8 mouse cellular contexts compared by ENCODE assay signal in genomic region chr15:79914357-79914756, GRCm38 (mm10). TPM values are rescaled to one million over a fixed set of nuclear protein-coding genes. Genes with fewer than 3 reads are reported as not detected.
DNase-seq lines count a peak whose midpoint lies in the region; ATAC-seq lines count a peak whose summit lies in the region.

No protein-coding gene starts in this region.

- no peak overlapping the region for H3K27ac ChIP-seq in hindbrain, embryonic 16.5 days (ENCODE audit: low read depth, low read length)
- no peak overlapping the region for H3K27ac ChIP-seq in hindbrain, embryonic 10.5 days

- no peak overlapping the region for H3K9ac ChIP-seq in hindbrain, embryonic 16.5 days (ENCODE audit: low read depth, low read length)

- H3K27me3 ChIP-seq in hindbrain, embryonic 16.5 days (replicated peaks; ENCODE audit: control insufficient read depth, insufficient read depth, low read length), result no peaks in the 10 kb centered on the region
- no peaks in the 10 kb centered on the region for H3K27me3 ChIP-seq in hindbrain, embryonic 10.5 days (ENCODE audit: insufficient read depth, poor library complexity, severe bottlenecking)
- no peaks in the 10 kb centered on the region for H3K27me3 ChIP-seq in splenic B cell, adult 2 months (ENCODE audit: control insufficient read depth, insufficient read depth, low read length, poor library complexity, severe bottlenecking)

- peak; percentile 61 for ATAC-seq in hindbrain, embryonic 16.5 days

- DNase-seq in hindbrain, embryonic 10.5 days (ENCODE audit: low spot score), result no peak
- DNase-seq in right cerebral cortex, postnatal 14 days, result peak; percentile 30
- no peak for DNase-seq in right cerebral cortex, postnatal 36 days (ENCODE audit: low spot score in 2 of 2)
- DNase-seq in T-cell, adult 2 months (ENCODE audit: low spot score), result peak; percentile 32
- peak; percentile 75 for DNase-seq in splenic B cell, adult 2 months (ENCODE audit: low read depth, low spot score)
- no peak for DNase-seq in kidney, postnatal 14 days
- no peak for DNase-seq in heart, adult 9 months (ENCODE audit: low spot score in 2 of 2)

- WGBS in hindbrain, embryonic 16.5 days, result 88% methylated on average over 3 of the region's 3 CpGs
- 88% methylated on average over 3 of the region's 3 CpGs for WGBS in hindbrain, embryonic 10.5 days

- H3K4me2 ChIP-seq in hindbrain, embryonic 16.5 days (ENCODE audit: low read length), result no peak overlapping the region

- no peak overlapping the region for H3K4me3 ChIP-seq in hindbrain, embryonic 16.5 days (ENCODE audit: low read length)
- no peak overlapping the region for H3K4me3 ChIP-seq in hindbrain, embryonic 10.5 days

- no peaks in the 10 kb centered on the region for H3K4me1 ChIP-seq in hindbrain, embryonic 16.5 days (ENCODE audit: control insufficient read depth, insufficient read depth, low read depth, low read length)
- H3K4me1 ChIP-seq in hindbrain, embryonic 10.5 days (replicated peaks), result peaks cover 7% of the 10 kb centered on the region

- no peaks in the 10 kb centered on the region for H3K9me3 ChIP-seq in hindbrain, embryonic 16.5 days (ENCODE audit: control insufficient read depth, low read length)
- H3K9me3 ChIP-seq in hindbrain, embryonic 10.5 days, result no peaks in the 10 kb centered on the region

- no peaks in the 10 kb centered on the region for H3K36me3 ChIP-seq in hindbrain, embryonic 16.5 days (ENCODE audit: control insufficient read depth, insufficient read depth, low read length)
- H3K36me3 ChIP-seq in hindbrain, embryonic 10.5 days, result peaks cover 17% of the 10 kb centered on the region; the same call in 1 of the 2 replicates
- peaks cover 14% of the 10 kb centered on the region for H3K36me3 ChIP-seq in splenic B cell, adult 2 months (ENCODE audit: control insufficient read depth, insufficient read depth, low read length, poor library complexity, severe bottlenecking)

RNA-seq across cellular contexts. Expression of gene Apobec3, which starts 22.9 kb away (rescaled TPM):
- polyA plus RNA-seq in hindbrain, embryonic 16.5 days (2015; fragmentation: Nextera tagmentation; extraction: Ambion mirVana), result 4.5 and 5.1 TPM in 2 replicates
- 6.9 and 9.0 TPM in 2 replicates for polyA plus RNA-seq in hindbrain, embryonic 10.5 days (2016; fragmentation: Nextera tagmentation; extraction: Ambion mirVana)

RNA-seq across cellular contexts. Expression of gene Cbx7, which starts 56.6 kb away (rescaled TPM):
- 4.7 and 5.2 TPM in 2 replicates for polyA plus RNA-seq in hindbrain, embryonic 16.5 days (2015; fragmentation: Nextera tagmentation; extraction: Ambion mirVana)
- 2.4 and 2.9 TPM in 2 replicates for polyA plus RNA-seq in hindbrain, embryonic 10.5 days (2016; fragmentation: Nextera tagmentation; extraction: Ambion mirVana)

Comparison
In these comparisons a context has a peak if more than half of its experiments do, and no peak if none do; other contexts are left out.
1. DNase-seq: peak in right cerebral cortex, postnatal 14 days (single experiment), T-cell, adult 2 months (single experiment) and splenic B cell, adult 2 months (single experiment); none in hindbrain, embryonic 10.5 days (single experiment), right cerebral cortex, postnatal 36 days (0 of 2), kidney, postnatal 14 days (single experiment) and heart, adult 9 months (0 of 2).